Mouse (Mus musculus) WW6 (cell line): Measurements from ENCODE around the gene Cstf3.
"Not testable (repeated sequence)": the region's sequence is repeated elsewhere in the genome, so short reads cannot be mapped to it uniquely, and the experiment has no call there.

Source experiments
- DNase-seq: peaks from one replicate; pipeline ENCODE4 v3.0.0-alpha.2; 2013; ENCODE audit warnings: low read depth, low spot score

The Cstf3 gene

DNA sequence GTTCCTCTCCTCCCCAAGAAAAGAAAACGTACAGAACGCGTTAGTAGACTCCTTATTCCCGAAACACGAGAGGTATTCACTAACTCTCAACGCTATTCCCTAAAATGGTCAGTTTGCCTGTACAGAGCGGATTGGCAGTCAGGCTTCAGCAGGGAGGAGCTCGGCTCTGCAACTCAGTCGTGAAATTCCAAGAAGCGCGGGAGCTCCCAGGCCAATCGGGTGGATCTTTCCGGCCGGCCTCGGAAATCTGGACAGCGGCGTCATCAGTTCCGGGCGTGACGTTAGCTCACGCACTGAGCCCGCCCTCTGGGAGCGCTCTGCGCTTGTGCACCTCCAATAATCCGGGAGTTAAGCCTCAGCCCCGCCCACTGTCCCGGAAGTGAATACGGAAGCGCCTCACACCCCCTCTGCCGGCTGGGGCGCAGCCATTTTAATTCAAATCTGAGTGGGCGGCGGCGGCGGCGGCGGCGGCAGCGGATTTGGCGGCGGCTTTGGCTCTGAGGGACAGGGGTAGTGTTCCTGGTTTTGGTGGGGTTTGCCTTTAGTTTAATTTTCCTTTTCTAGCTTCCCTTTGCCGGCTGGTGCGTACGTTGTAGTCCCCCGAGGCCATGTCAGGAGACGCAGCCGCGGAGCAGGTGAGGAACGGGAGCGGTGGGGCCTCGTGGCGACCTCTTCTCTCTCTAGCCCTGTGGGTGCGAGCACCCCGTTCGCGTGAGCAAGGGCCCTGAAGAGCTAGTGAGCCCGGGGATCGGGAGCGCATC lies at the start of gene Cstf3:
Gene Cstf3, plus strand, starts transcription at position 456 of the 761 bp plus-strand sequence.
- DNase-seq = peak; percentile 98

DNA sequence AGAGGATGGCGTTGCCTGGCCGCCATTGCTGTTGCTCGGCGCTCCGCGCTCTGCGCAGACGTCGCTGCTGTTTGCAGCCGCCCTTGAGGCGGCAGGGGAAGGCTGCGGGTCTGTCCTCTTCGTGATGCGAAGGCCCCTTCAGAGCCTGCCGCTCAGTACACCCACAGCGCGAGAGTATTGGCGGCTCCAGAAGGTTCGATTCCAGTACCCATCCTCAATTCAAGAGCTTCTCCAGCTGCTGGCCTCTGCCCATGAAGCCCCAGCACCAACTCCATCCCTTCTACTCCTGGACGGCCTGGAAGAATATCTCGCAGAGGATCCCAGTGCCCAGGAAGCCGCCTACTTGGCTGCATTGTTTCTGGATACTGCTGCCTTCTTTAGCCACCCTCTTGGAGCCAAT lies 33.6 kb upstream of the Cstf3 start:
- DNase-seq = not testable (repeated sequence)

DNA sequence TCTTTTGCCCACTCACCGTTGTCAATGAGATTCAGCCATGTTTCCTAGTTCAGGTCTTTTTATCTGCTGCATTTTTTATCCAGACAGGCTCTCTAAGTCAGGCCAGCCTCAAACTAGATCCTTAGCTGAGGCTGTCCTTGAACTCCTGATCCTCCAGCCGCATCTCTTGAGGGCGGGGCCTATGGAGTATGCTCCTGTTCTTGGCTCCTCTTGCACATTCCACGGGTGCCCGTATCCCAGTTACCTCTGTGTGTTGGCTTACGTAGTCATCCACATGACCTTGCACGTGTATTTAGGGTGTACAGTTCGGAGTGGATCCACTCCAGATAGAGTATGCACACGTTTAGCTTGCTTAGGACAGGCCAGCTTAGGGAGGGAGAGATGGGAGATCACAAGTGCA lies 32.6 kb upstream of the Cstf3 start:
- no peak for DNase-seq

DNA sequence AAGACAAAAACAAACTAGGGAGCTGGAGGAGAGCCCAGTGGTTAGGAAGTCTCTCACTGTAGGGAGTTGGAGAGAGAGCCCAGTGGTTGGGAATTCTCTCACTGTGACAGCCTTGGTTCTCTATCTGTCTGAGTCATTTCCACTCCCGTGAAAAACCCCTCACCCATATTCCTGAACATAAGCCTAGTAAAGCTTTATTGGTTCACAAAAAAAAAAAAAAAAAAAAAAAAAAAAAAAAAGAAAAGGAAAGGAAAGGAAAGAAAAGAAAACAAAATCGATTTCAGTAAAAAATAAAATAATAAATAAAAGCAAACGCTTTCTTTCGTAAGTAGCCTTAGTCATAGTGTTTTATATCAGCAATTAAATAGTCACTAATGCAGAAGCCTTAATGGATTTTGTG lies 32.0 kb upstream of the Cstf3 start:
- DNase-seq = no peak

DNA sequence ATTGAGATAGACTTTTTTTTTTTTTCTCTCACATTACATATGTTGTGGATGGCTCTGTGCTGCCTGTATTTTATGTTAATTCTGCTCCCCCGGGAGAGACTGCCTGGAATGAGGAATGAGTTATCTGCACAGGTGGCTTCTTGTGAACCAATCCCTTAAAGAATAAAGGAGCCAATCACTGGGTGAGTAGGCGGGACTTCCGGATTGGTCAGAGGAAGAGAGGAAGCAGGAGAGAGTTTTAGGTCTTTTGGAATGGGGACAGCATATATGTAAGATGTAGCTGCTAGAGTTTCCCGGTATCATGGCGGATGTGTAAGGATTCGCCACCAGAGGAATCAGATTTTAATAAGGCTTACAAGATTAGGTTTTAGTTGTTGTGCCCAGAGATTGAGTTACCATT lies 31.4 kb upstream of the Cstf3 start:
- no peak for DNase-seq

DNA sequence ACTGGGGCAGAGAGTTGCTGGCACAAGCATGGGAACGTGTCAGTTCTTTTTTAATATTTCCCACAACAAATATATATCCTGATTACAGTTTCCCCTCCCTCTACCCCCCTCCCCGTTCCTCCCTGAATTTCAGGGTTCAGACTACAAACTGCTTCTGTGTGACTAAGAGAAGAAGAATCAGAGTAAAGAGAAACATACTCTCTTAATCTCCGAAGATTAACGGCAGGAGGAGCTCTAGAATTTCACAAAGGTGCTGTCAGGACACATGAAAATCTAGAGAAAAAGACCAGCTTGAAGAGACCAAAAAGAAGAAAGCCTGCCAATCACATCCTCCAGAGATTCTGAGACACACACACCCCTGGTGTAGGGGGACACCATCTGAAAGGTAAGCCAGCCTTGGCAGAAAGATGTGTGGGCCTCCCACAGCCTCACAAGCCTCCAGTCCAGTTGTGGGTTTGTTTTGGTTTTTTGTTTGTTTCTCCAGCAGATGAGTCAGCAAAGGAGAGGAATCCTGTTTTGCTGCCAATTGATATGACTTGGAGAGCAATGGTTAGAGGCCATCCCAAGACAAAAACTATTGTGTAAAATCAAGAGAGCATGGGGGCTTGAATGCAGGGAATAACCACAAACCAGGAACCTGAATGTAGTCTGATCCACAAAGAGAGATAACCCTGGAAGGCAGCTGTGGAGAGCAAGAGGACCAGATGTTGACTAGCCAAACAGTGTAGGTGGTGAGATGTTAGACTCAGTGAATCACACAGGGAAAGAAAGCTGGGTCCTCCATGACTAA lies 30.5 kb upstream of the Cstf3 start:
- no peak for DNase-seq

DNA sequence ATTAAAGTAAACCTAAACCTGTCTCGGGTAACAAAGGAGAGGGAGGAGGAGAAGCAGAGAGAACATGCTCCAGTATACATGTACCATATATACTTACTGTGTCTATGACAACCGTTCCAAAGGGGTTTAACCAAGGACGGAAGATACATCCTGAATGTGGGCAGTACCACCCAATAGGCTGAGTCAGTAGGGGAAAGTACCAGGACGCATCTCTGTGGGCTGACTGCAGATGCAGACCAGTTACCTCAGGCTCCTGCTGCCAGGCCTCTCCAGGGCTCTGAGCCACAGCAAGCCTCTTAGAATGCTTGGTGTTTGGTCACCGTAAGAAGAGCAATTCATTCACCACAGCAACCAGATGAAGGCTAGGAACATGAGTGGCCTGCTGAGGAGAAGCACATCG lies 28.9 kb upstream of the Cstf3 start:
- DNase-seq = no peak

DNA sequence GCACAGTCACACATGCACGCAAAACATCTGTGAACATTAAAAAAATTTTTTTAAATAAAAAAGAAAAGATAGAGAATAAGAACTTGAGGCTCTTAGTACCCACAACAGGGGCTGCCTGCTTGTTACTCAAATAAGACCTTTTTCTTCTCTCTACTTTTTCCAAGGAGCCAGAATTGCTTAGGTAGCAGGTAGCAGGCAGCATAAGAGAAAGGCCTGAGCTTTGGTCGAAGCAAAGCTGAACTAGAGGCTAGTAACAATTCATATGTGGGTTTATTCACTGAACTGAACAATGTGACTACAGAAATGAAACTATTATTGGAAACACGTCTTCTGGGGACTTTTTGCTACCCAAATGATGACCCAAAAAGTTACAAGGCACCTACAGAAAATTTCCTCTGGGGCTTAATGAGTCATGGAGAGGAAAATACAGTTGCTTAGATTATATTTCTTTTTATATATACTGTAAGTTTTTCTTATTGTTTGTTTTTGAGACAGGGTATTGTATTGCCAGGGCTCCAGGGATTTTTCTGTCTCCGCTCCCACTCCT lies 28.3 kb upstream of the Cstf3 start:
- DNase-seq = no peak

DNA sequence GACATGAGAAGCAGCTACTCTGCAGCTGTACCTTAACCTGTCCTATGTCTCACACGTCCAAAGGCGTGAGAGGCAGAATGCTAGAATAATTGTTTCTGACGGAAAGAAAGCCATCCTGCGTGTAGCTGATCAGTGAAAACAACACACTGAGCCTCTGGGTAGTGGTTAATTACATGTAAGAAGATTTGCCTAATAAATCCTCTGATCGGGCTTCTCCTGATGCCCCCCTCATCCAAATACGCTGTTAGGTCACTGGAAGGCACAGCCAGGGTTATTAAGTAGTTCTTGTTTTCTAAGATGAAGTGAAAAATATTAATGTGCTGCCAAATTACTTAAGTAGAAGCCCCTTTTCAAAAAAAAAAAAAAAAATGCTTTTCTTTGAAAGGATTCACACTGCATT lies 18.3 kb upstream of the Cstf3 start:
- DNase-seq = no peak

DNA sequence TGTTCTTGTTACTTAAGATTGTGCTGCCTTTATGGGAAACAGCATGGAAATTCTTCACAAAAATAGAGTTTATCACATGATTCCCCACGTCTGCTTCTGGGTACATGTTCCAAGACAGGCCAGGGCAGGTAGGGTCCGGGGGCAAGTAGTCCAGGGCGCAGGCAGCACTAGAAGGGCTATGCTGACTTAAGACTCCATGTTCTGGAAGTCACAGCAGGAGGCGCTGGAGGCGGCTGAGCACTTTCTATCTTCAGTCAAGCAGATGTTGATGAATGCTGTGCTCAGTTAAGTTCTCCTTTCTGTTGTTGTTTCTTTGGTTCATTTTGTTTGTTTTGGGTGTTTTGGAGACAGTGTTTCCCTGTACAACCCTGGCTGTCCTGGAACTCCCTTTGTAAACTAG lies 14.1 kb upstream of the Cstf3 start:
- no peak for DNase-seq

DNA sequence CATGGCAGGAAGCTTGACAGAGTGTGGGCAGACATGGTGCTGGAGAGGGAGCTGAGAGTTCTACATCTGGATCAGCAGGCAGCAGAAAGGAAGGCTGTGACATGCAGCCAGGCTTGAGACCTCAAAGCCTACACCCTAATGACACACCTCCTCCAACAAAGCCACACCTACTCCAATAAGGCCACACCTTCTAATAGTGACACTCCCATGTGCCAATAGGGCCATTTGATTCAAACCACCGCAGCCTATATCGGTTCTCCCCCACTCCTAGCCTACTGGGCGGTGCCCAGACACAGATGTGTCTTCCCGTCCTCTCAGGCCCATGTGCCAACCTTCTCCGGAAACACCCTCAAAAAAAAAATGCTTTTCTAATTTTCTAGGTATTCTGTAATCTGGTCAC lies 12.3 kb upstream of the Cstf3 start:
- no peak for DNase-seq

DNA sequence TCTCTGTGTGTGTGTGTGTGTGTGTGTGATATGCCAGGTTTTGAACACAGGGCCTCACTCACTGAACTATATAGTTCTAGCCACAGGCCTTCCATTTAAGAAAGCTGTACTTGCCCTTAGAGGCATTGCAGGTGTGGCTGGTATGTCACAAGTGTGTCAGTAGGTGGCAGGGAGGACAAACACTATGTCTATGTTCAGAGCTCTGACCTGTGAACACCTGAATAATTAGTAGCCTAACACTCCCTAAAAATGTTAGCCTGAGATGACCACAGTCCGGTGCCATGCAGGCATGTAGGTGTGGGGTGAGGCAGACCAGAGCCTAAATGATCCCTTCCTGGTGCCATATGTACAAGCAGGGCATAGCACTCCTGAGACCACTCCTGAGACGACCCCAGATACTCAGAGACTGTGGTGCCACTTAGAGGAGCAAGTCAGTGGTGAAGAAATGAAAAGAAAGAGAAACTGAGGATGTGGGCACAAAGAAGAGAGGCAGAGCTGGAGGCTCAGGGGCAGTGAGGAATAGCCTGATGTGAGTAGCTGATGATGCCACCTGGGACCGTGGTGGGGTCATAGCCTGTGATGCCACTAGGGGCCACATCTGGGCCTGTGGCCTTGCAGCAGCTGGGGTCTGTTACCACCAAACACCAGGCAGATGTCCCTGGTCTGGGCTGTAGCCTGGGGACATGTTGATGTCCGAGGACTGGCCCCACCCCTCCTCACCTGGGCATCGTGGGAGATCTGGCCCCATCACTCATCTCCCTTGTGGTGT lies 11.3 kb upstream of the Cstf3 start:
- no peak for DNase-seq

DNA sequence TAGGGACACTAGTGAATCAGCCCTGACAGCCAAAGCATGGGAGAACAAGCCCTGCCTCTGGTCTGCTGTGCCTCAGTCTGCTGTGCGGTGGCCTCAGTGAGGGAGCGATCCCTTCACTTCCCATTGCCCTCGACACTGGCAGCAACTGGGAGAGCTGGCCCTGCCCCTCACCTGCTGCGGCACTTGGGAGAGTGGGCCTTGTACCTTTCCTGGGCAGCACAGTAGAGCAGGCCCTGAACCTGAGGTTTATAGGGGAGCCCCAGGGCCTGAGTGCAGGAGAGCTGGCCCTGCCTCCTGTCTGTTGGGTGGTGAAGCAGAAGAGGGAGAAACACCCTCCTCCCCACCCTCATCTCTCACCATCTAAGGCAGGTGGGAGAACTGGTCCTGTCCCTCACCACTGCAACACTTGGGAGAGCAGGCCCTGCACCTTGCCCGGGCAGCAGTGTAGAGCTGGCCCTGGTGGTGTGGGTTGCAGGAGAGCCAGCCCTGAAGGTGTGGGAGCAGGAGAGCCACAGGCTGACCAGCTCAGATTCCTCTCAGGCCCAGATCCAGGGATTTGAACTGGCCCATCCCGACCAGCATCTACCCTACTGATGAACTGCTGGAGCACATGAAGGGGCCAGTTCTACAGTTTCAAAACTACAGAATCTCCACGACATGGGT lies 10.4 kb upstream of the Cstf3 start:
- DNase-seq = no peak

DNA sequence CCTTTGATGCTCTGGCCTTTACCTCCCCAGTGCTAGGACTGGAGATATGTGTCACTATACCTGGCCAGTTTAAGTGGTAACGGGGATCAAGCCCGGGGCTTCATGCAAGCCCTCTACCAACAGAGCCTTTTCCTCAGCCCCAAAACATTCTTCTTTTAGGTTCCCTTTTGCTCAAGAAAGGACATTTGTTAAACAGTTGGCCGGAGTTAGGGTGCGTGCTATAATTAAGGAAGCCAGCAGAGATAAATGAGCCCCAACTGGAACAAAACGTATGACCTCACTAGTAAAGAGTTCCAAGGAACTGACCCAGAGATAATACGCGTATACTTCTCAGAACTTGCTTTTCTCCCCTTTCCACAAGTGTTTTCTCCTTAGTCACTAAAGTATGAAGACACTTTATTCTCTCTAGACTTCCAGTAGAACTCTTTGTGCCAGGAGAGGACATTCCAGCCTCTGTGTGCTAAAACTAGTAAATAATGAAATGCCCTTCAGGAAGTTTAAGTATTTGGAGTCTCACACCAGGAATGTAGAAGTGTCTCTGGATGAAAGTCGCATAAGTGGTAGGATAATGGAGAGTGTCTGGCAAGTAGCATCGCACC lies 8.9 kb upstream of the Cstf3 start:
- DNase-seq = no peak

DNA sequence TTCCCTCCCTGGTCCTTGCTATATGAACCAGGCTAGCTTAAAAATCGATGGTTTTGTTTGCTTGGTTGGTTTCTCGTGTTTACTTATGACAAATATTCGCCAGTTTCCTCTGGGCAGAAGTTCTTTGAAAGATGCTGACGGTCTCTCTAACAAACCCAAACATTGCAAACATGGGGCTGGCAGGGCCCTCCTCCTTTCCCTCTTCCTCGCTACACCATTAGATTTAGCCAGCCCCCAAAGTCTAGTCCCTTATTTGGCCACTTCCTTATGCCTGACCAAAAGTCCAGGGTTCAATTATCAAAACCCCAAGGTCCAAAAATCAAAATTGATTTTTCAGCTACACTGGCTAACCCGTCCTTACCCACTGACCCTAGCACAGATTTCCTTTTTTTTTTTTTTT lies 7.3 kb upstream of the Cstf3 start:
- DNase-seq = no peak

DNA sequence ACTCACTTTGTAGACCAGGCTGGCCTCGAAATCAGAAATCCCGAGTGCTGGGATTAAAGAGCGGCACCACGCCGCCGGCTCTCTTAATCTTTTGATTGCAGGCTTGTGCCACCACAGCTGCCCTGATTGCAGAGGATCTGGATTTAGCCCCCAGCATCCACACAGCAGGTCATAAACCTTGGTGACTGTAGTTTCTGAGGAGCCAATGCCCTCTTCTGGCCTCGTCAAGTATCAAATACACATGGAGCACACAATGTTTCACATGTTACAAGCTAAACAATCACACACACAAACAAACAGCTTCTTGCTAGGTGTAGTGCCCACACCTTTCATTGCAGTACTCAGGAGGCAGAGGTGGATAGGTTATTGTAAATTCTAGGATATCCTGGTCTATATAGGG lies 6.1 kb upstream of the Cstf3 start:
- DNase-seq = no peak

DNA sequence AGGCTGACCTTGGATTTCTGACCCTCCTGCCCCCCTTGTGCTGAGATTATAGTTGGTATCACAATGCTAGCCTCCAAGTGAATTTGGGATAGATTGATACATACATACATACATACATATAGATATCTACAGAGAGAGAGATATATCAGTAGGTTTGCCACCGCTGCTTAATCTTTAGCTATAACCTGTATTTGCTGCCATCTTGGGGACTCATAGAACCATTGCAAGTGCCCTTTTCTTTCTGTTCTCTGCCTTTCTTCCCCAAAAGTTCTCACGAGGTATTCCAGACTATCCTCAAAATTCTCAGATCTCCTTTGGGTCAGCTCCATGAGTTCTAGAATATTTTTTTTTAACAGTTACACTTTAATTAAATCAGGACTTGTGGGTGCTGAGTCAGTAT lies 4.7 kb upstream of the Cstf3 start:
- no peak for DNase-seq

DNA sequence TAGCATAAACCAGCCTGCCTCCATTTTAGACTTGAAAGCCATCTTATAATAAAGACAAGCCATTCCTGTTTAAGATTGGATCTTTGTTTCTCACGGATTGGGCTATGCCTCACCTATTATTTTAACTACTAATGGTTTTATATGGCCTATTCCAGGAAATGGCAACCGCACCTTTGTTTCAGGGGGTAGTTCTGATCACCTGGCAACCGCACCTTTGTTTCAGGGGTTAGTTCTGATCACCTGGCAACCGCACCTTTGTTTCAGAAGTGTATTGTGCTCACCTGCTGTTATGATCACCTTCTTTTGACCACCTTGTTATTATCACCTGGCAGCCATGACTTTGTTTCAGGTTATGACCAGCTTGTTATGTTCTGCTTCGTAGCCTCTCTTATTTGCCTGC lies 1.8 kb upstream of the Cstf3 start:
- DNase-seq = peak; percentile 53

DNA sequence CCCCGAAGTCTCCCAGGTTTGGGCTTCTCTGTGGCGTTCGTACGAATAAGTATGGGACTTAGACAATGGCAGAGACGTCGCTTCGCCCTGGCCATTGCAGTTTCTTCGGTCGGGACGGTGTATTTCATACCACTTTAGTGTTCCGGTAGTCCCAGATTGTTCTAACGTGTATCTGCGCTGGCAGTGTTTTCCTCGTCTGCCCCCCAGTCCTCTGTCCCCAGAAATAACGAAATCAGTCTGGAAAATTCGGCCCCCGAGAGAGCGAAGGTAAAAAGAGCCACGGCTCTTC lies 450 bp downstream of the Cstf3 start:
- no peak for DNase-seq

DNA sequence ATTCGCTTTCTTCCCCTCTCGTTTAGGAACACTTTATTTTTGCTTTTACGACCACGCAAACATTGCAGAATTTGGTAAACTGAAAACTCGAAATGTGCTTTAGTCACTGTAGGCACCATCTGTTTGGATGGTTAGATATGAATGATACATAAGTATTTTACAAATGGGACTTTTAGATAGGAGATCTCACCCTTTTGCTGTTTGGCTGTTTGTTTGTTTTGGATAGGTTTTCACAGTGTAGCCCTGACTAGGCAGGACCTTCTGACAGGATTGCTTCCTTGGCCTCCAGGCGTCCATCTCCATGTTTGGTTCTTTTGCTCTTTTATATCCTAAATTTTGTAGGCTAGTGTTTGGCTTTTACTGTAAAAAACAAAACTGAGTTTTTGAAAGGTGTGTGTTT lies 818 bp downstream of the Cstf3 start:
- no peak for DNase-seq

DNA sequence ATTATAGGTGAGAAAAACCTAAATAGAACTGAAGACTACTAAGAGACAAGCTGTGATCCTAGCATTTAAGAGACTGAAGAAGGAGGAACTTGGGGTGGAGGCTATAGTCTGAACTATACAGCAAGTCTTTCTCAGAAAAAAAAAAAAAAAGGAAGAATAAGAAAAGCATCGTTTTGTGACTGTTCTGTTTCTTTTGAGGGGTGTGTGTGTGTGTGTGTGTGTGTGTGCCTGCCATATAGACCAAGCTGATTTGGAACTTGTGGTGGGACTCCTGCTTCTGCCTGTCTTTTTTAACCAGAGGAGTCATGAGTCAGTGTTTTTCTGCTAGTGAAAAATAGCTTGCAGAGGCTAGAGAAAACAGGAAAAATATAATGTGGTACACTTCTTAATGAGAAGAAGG lies 4.7 kb downstream of the Cstf3 start:
- no peak for DNase-seq

DNA sequence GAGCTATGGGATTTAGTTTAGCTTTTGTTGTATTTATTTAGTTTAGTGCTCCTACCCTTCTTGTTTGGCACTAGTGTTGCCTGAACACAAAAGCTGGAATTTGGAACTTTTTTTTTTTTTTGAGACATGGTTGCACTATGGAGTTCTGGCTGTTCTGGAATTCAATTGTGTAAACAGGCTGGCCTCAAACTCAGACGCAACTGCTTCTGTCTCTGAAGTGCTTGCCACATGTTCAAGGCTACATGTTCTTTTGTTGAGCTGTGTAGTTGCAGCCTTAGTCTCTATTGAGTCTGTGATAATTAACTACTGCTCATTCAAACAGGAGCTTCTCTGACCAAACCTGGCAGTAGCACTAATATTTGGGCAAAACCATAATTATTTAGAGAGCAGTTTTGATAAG lies 13.1 kb downstream of the Cstf3 start:
- no peak for DNase-seq
